Mouse (Mus musculus) bone marrow macrophage, adult 2 months (primary cell): ENCODE data around the gene Tnfaip6. TPM values are rescaled to one million over a fixed set of nuclear protein-coding genes. Genes with fewer than 3 reads are reported as not detected.

ENCODE experiments used
- H3K27ac ChIP-seq: 2 replicates; pipeline ENCODE4 v1.5.1; 2012; ENCODE audit warnings: low read depth, low read length; ENCODE audit not compliant: insufficient read depth
- H3K4me1 ChIP-seq: 2 replicates; pipeline ENCODE4 v1.6.1; 2012; ENCODE audit warnings: low read length; ENCODE audit not compliant: control insufficient read depth, insufficient read depth
- H3K4me3 ChIP-seq: 2 replicates; pipeline ENCODE4 v1.5.1; 2012; ENCODE audit warnings: mild to moderate bottlenecking, low read length, moderate library complexity; ENCODE audit not compliant: insufficient read depth
- CTCF ChIP-seq: IDR thresholded peaks from 2 replicates; pipeline ENCODE4 v1.5.1; 2012; ENCODE audit warnings: low read depth, mild to moderate bottlenecking, low read length, moderate library complexity
- POLR2A ChIP-seq: IDR thresholded peaks from 2 replicates; pipeline ENCODE4 v1.6.1; 2012; ENCODE audit warnings: mild to moderate bottlenecking, low read depth, low read length, borderline replicate concordance
- polyA plus RNA-seq: library from polyadenylated mRNA; stranded (reverse); fragments of >200 nt; gene quantifications from 2 replicates; pipeline ENCODE4 v1.2.4, GENCODE M21; 2012; ENCODE audit not compliant: missing spikeins, insufficient read depth, insufficient read length

The Tnfaip6 gene
- polyA plus RNA-seq, 1 experiment, result not detected

GRCm38 (mm10) chr2:52029426-52029825 lies 8.4 kb upstream of the Tnfaip6 start:
- peaks cover 6% of the 10 kb centered on the region for H3K4me1 ChIP-seq
- H3K4me3 ChIP-seq, result no peak overlapping the region
- TF ChIP-seq POLR2A, result no peak
- TF ChIP-seq CTCF, result no peak
- H3K27ac ChIP-seq, result no peak overlapping the region

GRCm38 (mm10) chr2:52031491-52031890 lies 6.3 kb upstream of the Tnfaip6 start:
- H3K27ac ChIP-seq, result no peak overlapping the region
- H3K4me1 ChIP-seq, result peaks cover 6% of the 10 kb centered on the region
- TF ChIP-seq POLR2A, result no peak
- H3K4me3 ChIP-seq, result no peak overlapping the region

DNA sequence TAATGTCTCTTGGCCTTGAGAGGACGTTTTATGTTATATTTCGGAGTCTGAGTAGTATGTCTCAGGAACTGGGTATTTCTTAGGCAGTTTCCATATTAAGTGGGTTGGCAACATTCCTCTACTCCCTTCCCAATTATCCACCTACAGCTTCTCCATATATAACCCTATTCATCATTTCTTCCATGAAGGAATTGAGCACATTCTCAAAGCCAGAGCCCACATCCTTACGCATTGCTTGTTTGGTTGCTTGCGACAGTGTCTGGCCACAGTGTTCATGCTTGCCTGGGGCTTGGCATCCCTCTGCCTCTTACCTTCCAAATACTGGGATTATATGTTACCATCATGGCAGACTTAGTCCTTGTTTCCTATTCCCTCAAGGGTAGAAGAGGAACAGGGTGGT lies 3.2 kb upstream of the Tnfaip6 start:
- TF ChIP-seq POLR2A, result no peak
- TF ChIP-seq CTCF, result no peak
- no peak overlapping the region for H3K4me3 ChIP-seq
- peaks cover 8% of the 10 kb centered on the region for H3K4me1 ChIP-seq
- no peak overlapping the region for H3K27ac ChIP-seq

DNA sequence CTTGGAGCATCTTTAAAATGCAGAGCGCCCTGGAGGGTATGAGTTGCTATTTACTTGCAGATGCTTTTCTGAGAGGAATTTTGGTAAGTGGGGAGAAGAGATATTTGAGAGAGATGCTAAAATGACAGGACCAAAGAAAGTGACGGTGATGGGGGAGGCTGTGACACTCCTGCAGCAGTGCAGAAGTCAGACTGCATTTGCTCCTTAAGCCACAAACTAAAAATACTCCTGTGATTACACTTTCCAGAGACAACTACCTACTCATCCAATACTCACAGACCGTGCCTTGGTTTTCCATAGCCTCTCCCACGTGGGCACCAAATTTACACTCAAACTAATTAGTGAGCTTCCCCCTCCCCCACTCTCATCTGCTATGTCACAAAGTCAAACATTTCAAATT lies 2.7 kb upstream of the Tnfaip6 start:
- TF ChIP-seq CTCF (no peak), POLR2A (no peak)
- Histone ChIP-seq H3K27ac (no peak overlapping the region), H3K4me3 (no peak overlapping the region), H3K4me1 (peaks cover 8% of the 10 kb centered on the region)

DNA sequence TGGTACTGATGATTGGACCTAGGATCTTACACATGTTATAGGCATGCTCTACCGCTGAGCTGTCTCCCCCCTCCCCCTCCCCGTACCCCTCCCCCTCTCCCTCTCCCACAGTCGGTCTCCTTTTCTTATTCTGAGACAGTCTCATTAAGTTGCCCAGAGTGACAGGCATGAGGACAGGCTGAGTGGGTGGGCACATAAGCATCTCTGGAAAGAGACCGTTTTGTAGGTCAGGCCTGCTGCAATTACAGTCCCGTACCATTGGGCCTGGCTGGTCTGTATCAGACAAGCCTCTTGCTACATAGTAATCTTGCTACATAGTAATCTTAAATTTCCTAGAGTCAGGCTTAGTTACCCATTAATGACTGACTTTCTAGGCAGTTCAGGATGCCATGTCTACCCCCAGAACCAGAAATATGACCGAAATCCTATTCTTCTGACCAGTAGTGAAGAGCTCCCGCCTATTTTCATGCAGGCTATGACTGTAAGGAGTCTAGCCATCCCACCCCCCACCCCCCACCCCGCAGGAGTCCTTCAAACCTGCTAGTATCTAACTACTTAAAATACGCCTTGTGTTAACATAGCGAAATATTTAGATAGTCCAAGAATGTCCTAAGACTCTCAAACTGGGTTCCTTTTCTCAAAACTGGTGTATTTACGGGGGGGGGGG lies 747 bp upstream of the Tnfaip6 start:
- no peak for TF ChIP-seq CTCF
- TF ChIP-seq POLR2A, result no peak
- Histone ChIP-seq H3K4me3 (no peak overlapping the region), H3K27ac (no peak overlapping the region), H3K4me1 (peaks cover 2% of the 10 kb centered on the region; the same call in 1 of the 2 replicates)

DNA sequence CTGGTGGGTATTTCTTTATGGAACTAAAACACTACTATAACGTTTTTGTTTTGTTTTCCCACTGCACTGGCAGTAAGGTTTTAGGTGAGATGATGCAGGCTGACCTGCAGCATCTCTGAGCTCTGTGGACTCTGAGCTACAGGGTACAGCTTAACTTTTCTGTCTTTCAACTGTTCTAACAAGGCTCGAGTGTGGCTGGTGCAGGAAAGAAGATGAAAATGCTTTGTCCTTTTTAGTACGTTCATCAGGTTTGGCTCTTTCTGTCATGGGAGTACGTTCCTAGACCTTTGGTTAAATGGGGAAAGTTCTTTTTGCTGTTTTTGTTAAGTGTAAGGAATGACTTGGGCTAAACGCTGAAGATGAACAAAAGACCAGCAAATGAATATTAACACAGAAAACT lies 749 bp downstream of the Tnfaip6 start:
- no peak overlapping the region for H3K27ac ChIP-seq
- TF ChIP-seq CTCF (no peak), POLR2A (no peak)
- H3K4me3 ChIP-seq, result no peak overlapping the region
- H3K4me1 ChIP-seq, result peaks cover 2% of the 10 kb centered on the region; the same call in 1 of the 2 replicates

DNA sequence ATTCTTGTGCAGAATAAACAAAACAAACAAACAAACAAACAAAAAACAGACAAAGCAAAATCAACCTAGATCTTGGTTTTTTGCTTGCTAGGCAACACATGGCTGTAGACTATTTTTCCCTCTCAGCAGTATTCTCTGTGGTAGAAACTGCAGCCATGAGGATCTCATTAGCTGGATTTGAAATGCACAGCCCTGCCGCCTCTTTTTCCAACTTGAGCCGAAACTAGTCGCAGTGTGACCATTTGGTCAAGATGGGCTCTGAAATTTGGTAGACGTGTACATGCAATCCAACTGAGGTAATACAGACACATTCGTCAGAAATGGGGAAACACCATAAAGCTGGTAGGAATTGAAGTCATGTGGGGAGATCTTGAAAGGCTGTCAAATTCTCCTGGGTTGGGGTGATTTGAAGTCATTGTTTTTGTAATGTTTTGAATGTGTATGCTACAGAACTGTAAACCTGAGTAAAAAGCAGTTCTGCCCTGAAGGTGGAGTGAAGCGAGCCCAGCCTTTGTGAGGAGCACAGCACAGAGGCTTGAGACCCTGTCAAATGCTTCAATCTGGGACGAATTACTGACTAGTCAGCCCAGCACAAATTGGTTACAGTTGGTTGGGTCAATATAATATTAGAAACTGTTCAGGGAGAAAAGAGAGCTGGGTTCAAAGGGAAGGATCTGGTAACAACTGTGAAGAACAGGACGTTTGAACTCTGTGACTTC lies 1.4 kb downstream of the Tnfaip6 start:
- Histone ChIP-seq H3K4me3 (no peak overlapping the region), H3K27ac (no peak overlapping the region), H3K4me1 (peaks cover 2% of the 10 kb centered on the region; the same call in 1 of the 2 replicates)
- TF ChIP-seq CTCF (no peak), POLR2A (no peak)

DNA sequence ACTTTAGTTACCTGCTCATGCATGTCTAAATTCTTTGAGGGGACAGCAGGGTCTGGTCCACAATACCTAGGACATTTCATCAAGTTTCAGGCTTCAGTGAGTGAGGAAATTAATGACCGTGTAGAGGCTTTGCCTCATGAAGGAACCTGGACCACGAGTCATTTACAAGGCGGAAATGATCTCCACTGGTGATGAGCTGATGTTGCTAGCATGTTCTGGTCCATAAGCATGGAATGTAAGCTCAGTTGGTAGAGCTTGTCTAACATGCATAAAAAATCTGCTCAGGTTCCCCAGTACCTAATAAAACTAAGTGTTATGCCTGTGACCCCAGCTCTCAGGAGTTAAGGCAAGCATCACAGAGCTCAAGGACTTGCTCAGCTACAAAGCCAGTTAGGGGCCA lies 4.3 kb downstream of the Tnfaip6 start:
- no peak overlapping the region for H3K4me3 ChIP-seq
- TF ChIP-seq POLR2A (no peak), CTCF (no peak)
- peaks cover 2% of the 10 kb centered on the region; the same call in 1 of the 2 replicates for H3K4me1 ChIP-seq
- no peak overlapping the region for H3K27ac ChIP-seq

GRCm38 (mm10) chr2:52042714-52043113 lies 4.9 kb downstream of the Tnfaip6 start:
- TF ChIP-seq POLR2A (no peak), CTCF (no peak)
- Histone ChIP-seq H3K4me1 (peaks cover 2% of the 10 kb centered on the region; the same call in 1 of the 2 replicates), H3K27ac (no peak overlapping the region), H3K4me3 (no peak overlapping the region)

DNA sequence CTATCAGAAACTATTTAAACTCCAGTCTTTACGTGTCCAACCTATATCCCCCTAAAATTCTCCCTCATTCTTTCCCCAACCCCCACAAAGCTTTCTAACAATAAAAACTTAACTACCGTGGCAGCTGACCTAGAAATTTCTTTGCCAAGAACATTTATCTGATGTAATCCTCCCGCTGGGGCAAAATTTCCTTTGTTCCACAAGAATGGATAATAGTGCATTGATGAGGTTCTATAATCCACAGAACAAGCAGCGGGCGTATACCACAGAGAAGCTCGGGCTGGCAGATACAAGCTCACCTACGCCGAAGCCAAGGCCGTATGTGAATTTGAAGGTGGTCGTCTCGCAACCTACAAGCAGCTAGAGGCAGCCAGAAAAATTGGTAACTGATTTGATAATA lies 5.7 kb downstream of the Tnfaip6 start:
- Histone ChIP-seq H3K27ac (no peak overlapping the region), H3K4me1 (peaks cover 2% of the 10 kb centered on the region; the same call in 1 of the 2 replicates), H3K4me3 (no peak overlapping the region)
- TF ChIP-seq CTCF (no peak), POLR2A (no peak)
